Mouse (Mus musculus): ENCODE results near the gene Commd7. TPM values are rescaled to one million over a fixed set of nuclear protein-coding genes. Genes with fewer than 3 reads are reported as not detected.

Gene Commd7
- total RNA-seq, 1 experiment: 12.7 TPM

DNA sequence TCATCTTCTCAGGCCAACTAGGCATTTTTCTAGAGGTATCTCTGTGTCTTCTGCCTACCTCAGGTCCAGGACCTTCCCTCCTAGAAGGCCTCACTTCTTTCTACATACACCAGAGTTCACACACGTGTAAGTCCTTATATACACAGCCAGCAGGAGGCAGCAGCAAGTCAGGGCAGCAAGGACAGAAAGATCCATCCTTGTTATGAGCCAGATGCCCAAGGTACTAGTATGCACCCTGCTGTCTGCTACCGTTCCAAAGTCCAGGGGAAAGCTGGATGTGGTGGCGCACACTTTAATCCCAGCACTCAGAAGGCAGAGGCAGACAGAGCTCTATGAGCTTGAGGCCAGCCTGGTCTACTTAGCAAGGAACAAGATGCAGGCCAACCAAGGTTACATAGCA, 26.2 kb downstream of the Commd7 start:
- Histone ChIP-seq H3K4me3 (ENCODE audit: insufficient read depth in 1 of 2, low read depth in 1 of 2, low read length in 2 of 2, poor library complexity in 1 of 2, severe bottlenecking in 1 of 2) (no peak overlapping the region), H3K4me1 (ENCODE audit: control insufficient read depth in 2 of 2, insufficient read depth in 2 of 2, low read length in 2 of 2, poor library complexity in 1 of 2) (peaks cover 0 to 12% of the 10 kb centered on the region in 2 experiments; a peak in 2 of 4 replicates), H3K9me3 (ENCODE audit: control insufficient read depth, insufficient read depth, low read depth, low read length) (no peaks in the 10 kb centered on the region), H3K9ac (ENCODE audit: insufficient read depth, low read depth, low read length, poor library complexity, severe bottlenecking) (no peak overlapping the region), H3K36me3 (ENCODE audit: control insufficient read depth, insufficient read depth, low read length, poor library complexity, severe bottlenecking) (no peaks in the 10 kb centered on the region), H3K27ac (ENCODE audit: insufficient read depth, low read depth, low read length, poor library complexity, severe bottlenecking) (no peak overlapping the region)
- no peak for TF ChIP-seq MAFK (IDR thresholded peaks at IDR 0.05; ENCODE audit: insufficient read depth, low read depth, low read length)
- in situ Hi-C loops (cut with MboI; ENCODE audit: low sequenced_read_pairs in 2 of 2, unreplicated experiment in 2 of 2): no loop called here
- no peak for DNase-seq (ENCODE audit: low read depth, low spot score)

DNA sequence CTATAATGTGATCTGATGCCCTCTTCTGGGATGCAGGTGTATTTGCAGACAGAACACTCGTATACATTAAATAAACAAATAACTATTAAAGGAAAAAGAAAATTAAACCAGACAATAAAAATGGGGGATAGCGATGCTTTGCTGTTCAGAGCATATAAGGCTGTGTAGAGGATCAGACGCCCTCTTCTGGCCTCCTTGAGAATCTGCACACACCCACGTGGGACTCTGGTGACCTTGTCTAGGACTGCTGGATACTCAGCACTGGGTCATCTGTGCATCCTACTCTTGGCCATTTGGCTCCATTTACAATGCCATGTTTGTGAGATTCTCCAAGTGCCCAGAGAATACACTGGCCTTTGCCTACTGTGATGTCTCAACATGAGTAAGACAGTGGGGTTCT, 28.9 kb downstream of the Commd7 start:
- Histone ChIP-seq H3K4me3 (ENCODE audit: insufficient read depth in 1 of 2, low read depth in 1 of 2, low read length in 2 of 2, poor library complexity in 1 of 2, severe bottlenecking in 1 of 2) (peak overlapping the region in 1 of 2 experiments; percentile 32; a peak in 1 of 4 replicates), H3K9me3 (ENCODE audit: control insufficient read depth, insufficient read depth, low read depth, low read length) (no peaks in the 10 kb centered on the region), H3K4me1 (ENCODE audit: control insufficient read depth in 2 of 2, insufficient read depth in 2 of 2, low read length in 2 of 2, poor library complexity in 1 of 2) (peaks cover 0 to 10% of the 10 kb centered on the region in 2 experiments; a peak in 1 of 4 replicates), H3K9ac (ENCODE audit: insufficient read depth, low read depth, low read length, poor library complexity, severe bottlenecking) (no peak overlapping the region; the same call in 1 of the 2 replicates), H3K36me3 (ENCODE audit: control insufficient read depth, insufficient read depth, low read length, poor library complexity, severe bottlenecking) (no peaks in the 10 kb centered on the region), H3K27ac (ENCODE audit: insufficient read depth, low read depth, low read length, poor library complexity, severe bottlenecking) (no peak overlapping the region)
- DNase-seq (ENCODE audit: low read depth, low spot score): no peak
- in situ Hi-C loops (cut with MboI; ENCODE audit: low sequenced_read_pairs in 2 of 2, unreplicated experiment in 2 of 2): no loop called here
- TF ChIP-seq ZC3H11A (IDR thresholded peaks at IDR 0.05; ENCODE audit: borderline replicate concordance, low read depth, low read length) (0 out of 2 replicates have a peak, but pooled peaks have one; percentile 3), ZNF384 (IDR thresholded peaks at IDR 0.05; ENCODE audit: low read depth, low read length) (no peak)

DNA sequence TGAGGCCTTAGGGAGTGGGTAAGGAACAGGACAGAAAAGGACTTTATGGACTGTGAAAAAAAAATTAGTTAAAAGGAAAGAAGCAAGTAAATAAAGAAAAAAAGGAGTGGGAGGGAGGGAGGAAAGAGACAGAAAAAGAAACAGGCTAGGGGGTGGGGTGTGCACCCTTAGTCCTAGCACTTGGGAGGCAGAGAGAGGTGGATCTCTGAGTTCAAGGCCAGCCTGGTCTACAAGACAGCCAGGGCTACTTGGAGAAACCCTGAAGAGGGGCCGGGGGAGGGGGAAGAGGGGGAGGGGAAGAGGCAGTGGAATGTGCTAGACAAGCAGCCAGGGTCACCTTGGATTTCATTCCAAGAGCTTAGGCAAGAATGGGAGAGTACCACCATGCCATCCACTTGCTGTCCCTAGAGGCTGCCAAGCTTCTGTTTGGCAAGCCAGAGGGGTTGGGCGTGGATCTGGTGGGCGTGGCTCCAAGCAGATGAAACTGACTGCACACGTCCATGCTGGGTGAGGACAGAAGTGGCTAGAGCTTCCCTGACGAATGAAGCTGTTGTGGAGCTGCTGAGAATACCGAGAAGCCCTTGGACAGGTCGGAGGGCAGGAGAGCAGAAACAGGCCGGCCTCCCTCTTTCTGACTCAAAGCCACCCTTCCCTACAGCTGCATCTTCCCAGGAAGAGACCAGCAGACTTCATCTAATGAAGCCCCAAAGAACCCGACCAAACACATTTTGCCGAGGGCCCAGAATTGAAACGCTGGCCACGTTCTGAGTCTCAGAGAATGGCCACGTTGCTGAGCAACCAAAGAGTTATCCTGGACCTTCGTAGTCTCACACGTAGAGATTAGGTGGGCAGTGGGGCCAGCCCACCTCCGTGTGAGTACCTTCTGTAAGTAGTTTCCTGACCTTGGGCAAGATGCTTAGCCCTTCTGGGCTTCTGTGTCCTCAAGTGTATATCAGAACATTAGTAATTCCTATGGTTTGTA, 31.6 kb downstream of the Commd7 start:
- no peaks in the 10 kb centered on the region for H3K9me3 ChIP-seq (ENCODE audit: control insufficient read depth, insufficient read depth, low read depth, low read length)
- no peak overlapping the region for H3K27ac ChIP-seq (ENCODE audit: insufficient read depth, low read depth, low read length, poor library complexity, severe bottlenecking)
- TF ChIP-seq ZC3H11A (IDR thresholded peaks at IDR 0.05; ENCODE audit: borderline replicate concordance, low read depth, low read length): no peak
- TF ChIP-seq HCFC1 (IDR thresholded peaks at IDR 0.05; ENCODE audit: borderline replicate concordance, insufficient read depth, low read length): no peak
- TF ChIP-seq ZNF384 (IDR thresholded peaks at IDR 0.05; ENCODE audit: low read depth, low read length): no peak
- no peak for TF ChIP-seq MAFK (IDR thresholded peaks at IDR 0.05; ENCODE audit: insufficient read depth, low read depth, low read length)
- TF ChIP-seq CHD2 (IDR thresholded peaks at IDR 0.05; ENCODE audit: low read depth, low read length): no peak
- no peak for DNase-seq (ENCODE audit: low read depth, low spot score)
- H3K4me3 ChIP-seq (ENCODE audit: insufficient read depth in 1 of 2, low read depth in 1 of 2, low read length in 2 of 2, poor library complexity in 1 of 2, severe bottlenecking in 1 of 2): no peak overlapping the region
- no peaks in the 10 kb centered on the region for H3K36me3 ChIP-seq (ENCODE audit: control insufficient read depth, insufficient read depth, low read length, poor library complexity, severe bottlenecking)
- H3K9ac ChIP-seq (ENCODE audit: insufficient read depth, low read depth, low read length, poor library complexity, severe bottlenecking): no peak overlapping the region
- H3K4me1 ChIP-seq (ENCODE audit: control insufficient read depth in 2 of 2, insufficient read depth in 2 of 2, low read length in 2 of 2, poor library complexity in 1 of 2): peaks cover 9 to 23% of the 10 kb centered on the region in 2 experiments
- in situ Hi-C loops (cut with MboI; ENCODE audit: low sequenced_read_pairs in 2 of 2, unreplicated experiment in 2 of 2): no loop called here

DNA sequence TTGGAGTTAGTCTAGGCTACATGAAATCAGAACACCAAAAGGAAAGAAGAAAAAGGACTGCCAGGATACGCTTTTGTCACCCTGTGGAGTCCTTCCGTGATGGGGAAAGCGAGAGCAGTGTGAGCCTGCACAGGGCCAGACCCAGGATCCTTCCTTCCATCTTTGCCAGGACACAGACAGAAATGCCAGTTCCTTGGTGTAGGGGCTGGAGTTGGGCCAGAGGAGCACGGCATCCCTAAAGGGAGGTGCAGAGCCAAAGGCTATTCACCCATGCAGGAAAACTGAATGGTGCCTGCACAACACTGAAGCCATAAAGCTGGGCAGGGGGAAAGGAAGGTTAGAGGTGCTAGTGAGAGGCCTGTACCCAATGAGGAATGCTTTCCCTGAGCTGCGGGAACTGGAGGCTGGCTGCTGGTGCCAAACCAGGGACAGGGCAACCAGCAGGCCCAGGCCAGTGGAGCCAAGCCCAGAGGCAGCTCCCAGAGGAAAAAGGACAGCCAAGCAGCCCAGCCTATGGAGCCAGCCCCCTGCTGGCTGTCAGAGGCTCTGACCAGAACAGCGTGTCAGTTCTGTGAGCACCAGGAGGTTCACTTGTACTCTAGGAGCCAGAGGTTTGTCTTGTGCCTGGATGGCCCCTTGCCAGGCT, 32.4 kb downstream of the Commd7 start:
- no peaks in the 10 kb centered on the region for H3K36me3 ChIP-seq (ENCODE audit: control insufficient read depth, insufficient read depth, low read length, poor library complexity, severe bottlenecking)
- no peak overlapping the region for H3K9ac ChIP-seq (ENCODE audit: insufficient read depth, low read depth, low read length, poor library complexity, severe bottlenecking)
- DNase-seq (ENCODE audit: low read depth, low spot score): no peak
- no peak overlapping the region for H3K4me3 ChIP-seq (ENCODE audit: insufficient read depth in 1 of 2, low read depth in 1 of 2, low read length in 2 of 2, poor library complexity in 1 of 2, severe bottlenecking in 1 of 2)
- no peak for TF ChIP-seq MAFK (IDR thresholded peaks at IDR 0.05; ENCODE audit: insufficient read depth, low read depth, low read length)
- no peak for TF ChIP-seq HCFC1 (IDR thresholded peaks at IDR 0.05; ENCODE audit: borderline replicate concordance, insufficient read depth, low read length)
- TF ChIP-seq CHD2 (IDR thresholded peaks at IDR 0.05; ENCODE audit: low read depth, low read length): no peak
- TF ChIP-seq ZC3H11A (IDR thresholded peaks at IDR 0.05; ENCODE audit: borderline replicate concordance, low read depth, low read length): no peak
- no peak for TF ChIP-seq ZNF384 (IDR thresholded peaks at IDR 0.05; ENCODE audit: low read depth, low read length)
- H3K9me3 ChIP-seq (ENCODE audit: control insufficient read depth, insufficient read depth, low read depth, low read length): no peaks in the 10 kb centered on the region
- no peak overlapping the region for H3K27ac ChIP-seq (ENCODE audit: insufficient read depth, low read depth, low read length, poor library complexity, severe bottlenecking)
- in situ Hi-C loops (cut with MboI; ENCODE audit: low sequenced_read_pairs in 2 of 2, unreplicated experiment in 2 of 2): no loop called here
- H3K4me1 ChIP-seq (ENCODE audit: control insufficient read depth in 2 of 2, insufficient read depth in 2 of 2, low read length in 2 of 2, poor library complexity in 1 of 2): peaks cover 13 to 27% of the 10 kb centered on the region in 2 experiments
